Mouse (Mus musculus): ENCODE data around the gene Man1c1.

- TF ChIP-seq CTCF (IDR thresholded peaks at IDR 0.05; ENCODE audit: low read depth, low read length) (no peak), POLR2A (IDR thresholded peaks at IDR 0.05; ENCODE audit: borderline replicate concordance, low read depth, low read length) (no peak)
Measured at GRCm38 (mm10) chr4:134626350-134626749, 77.7 kb downstream of the Man1c1 start.

Measured in bone marrow macrophage, adult 2 months (primary cell).